Mouse (Mus musculus) forebrain, postnatal 0 days (tissue): ENCODE data around the gene Auh. TPM values are rescaled to one million over a fixed set of nuclear protein-coding genes. Genes with fewer than 3 reads are reported as not detected.

Source experiments
- ATAC-seq: fragments of 200-750 bp; cut with Nextera tagmentation; 2 replicates; pipeline ENCODE4 v1.8.0; 2017; ENCODE audit warnings: mild to moderate bottlenecking, moderate library complexity
- DNase-seq: peaks from one replicate; pipeline ENCODE4 v3.0.0-alpha.2; 2015
- H3K27ac ChIP-seq: fragments of 300-500 bp; sonication (generic); 2 replicates; pipeline ENCODE4 v1.5.1; 2014; ENCODE audit warnings: low read depth, mild to moderate bottlenecking, antibody characterized with exemption, low read length, moderate library complexity, mixed read lengths
- H3K27me3 ChIP-seq: fragments of 300-500 bp; sonication (generic); 2 replicates; pipeline ENCODE4 v1.6.1; 2014; ENCODE audit warnings: mild to moderate bottlenecking, low read length, mixed read lengths; ENCODE audit not compliant: insufficient read depth
- H3K36me3 ChIP-seq: fragments of 300-500 bp; sonication (generic); 2 replicates; pipeline ENCODE4 v1.6.1; 2014; ENCODE audit warnings: mild to moderate bottlenecking, moderate library complexity; ENCODE audit not compliant: insufficient read depth
- H3K4me1 ChIP-seq: fragments of 300-500 bp; sonication (generic); 2 replicates; pipeline ENCODE4 v1.6.1; 2014; ENCODE audit warnings: antibody characterized with exemption; ENCODE audit not compliant: insufficient read depth
- H3K4me2 ChIP-seq: fragments of 300-500 bp; sonication (generic); 2 replicates; pipeline ENCODE4 v1.6.1; 2014; ENCODE audit warnings: low read depth, mild to moderate bottlenecking, moderate library complexity
- H3K4me3 ChIP-seq: fragments of 300-500 bp; sonication (generic); 2 replicates; pipeline ENCODE4 v1.5.1; 2014; ENCODE audit warnings: low read depth, low read length, mixed read lengths
- H3K9ac ChIP-seq: fragments of 300-500 bp; sonication (generic); 2 replicates; pipeline ENCODE4 v1.6.1; 2014; ENCODE audit warnings: mild to moderate bottlenecking
- H3K9me3 ChIP-seq: fragments of 300-500 bp; sonication (generic); 2 replicates; pipeline ENCODE4 v1.6.1; 2016; ENCODE audit warnings: low read length
- CTCF ChIP-seq: sonication (generic); IDR thresholded peaks from 2 replicates; pipeline ENCODE4 v1.5.1; 2016; ENCODE audit warnings: antibody characterized with exemption, control low read depth, low read depth
- WGBS: fragments of 180-500 bp; shearing (Covaris S2); extraction: QIAGEN DNeasy Blood & Tissue Kit; methylation state at CpG from one replicate; pipeline ENCODE4 v1.1.7; 2014; 5-methylcytosine and 5-hydroxymethylcytosine counted together
- polyA plus RNA-seq: library from polyadenylated mRNA; unstranded; fragments of >200 nt; fragmentation: Nextera tagmentation; extraction: Ambion mirVana; gene quantifications from 2 replicates; pipeline ENCODE4 v1.2.1, GENCODE M21; 2015
- total RNA-seq: library from RNA; depleted of rRNA; stranded (reverse); fragments of >200 nt; gene quantifications from 2 replicates; pipeline ENCODE4 v1.2.3, GENCODE M21; 2014

The Auh gene
- total and polyA plus RNA-seq, 2 experiments from 2014 or later = 50.3 to 58.7 TPM

- Histone ChIP-seq H3K27ac (peak overlapping the region; percentile 60), H3K4me3 (no peak overlapping the region), H3K9ac (no peak overlapping the region), H3K9me3 (no peaks in the 10 kb centered on the region), H3K4me2 (no peak overlapping the region), H3K4me1 (peaks cover 23% of the 10 kb centered on the region), H3K36me3 (no peaks in the 10 kb centered on the region), H3K27me3 (no peaks in the 10 kb centered on the region)
- WGBS = 38% methylated on average over 6 of the region's 6 CpGs
- peak; percentile 85 for ATAC-seq
- TF ChIP-seq CTCF = no peak
- DNase-seq = peak; percentile 80
Observed at GRCm38 (mm10) chr13:52817991-52818491, 111.4 kb downstream of the Auh start.

- no peak for TF ChIP-seq CTCF
- ATAC-seq = no peak
- Histone ChIP-seq H3K27ac (no peak overlapping the region), H3K9me3 (no peaks in the 10 kb centered on the region), H3K36me3 (no peaks in the 10 kb centered on the region), H3K4me3 (no peak overlapping the region), H3K4me1 (peaks cover 11% of the 10 kb centered on the region), H3K9ac (no peak overlapping the region), H3K27me3 (no peaks in the 10 kb centered on the region), H3K4me2 (no peak overlapping the region)
- 89% methylated on average over 3 of the region's 3 CpGs for WGBS
- no peak for DNase-seq
Observed at GRCm38 (mm10) chr13:52813750-52814149, 115.7 kb downstream of the Auh start.

DNA sequence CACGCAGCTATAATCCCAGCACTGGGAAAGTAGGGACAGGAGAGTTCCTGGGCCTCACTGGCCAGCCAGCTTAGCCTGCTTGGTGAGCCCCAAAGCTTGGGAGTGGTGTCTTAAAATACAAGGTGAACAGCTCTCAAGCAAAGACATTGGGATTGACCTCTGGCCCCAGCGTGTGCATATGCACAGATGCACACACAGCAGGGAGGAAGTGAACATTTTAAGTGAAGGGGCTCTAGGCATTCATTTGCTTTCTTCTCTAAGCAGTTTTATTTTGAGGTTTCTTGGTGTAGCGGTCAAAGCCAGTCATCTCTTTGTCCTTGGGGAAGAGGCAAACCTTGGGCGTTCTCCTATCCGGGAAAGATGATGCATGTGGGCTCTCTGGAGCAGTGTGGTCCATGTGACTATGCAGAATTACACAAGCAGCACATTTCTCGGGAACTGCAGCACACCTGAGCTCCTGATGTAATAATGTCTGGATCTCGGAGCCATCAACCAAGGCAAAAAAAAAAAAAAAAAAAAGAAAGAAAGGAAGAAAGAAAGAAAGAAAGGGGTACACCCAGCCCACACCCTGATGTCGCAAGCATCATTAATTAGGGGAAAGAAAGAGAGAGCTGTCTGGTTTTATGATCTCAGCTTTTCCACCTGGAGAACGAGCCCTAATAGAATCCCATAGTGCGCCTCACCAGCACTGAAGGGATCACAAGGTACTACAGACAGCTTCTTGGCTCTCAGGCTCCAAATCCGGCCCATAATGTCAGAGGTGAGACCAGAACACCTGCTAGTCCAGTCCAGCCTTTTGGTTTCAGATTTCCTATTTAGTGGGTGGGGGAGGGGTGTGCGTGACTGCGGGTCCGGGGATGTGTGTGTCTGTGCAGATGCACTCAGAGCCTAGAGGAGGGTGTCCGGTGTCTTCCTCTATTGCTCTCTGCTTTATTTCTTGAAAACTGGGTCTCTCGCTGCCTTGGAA is 116.6 kb downstream of the Auh start:
- no peak for DNase-seq
- H3K27me3 ChIP-seq = no peaks in the 10 kb centered on the region
- 75% methylated on average over 16 of the region's 16 CpGs for WGBS
- no peaks in the 10 kb centered on the region for H3K36me3 ChIP-seq
- H3K9ac ChIP-seq = no peak overlapping the region
- no peaks in the 10 kb centered on the region for H3K9me3 ChIP-seq
- no peak overlapping the region for H3K4me3 ChIP-seq
- peaks cover 5% of the 10 kb centered on the region; the same call in 1 of the 2 replicates for H3K4me1 ChIP-seq
- TF ChIP-seq CTCF = no peak
- H3K4me2 ChIP-seq = no peak overlapping the region
- no peak for ATAC-seq
- no peak overlapping the region for H3K27ac ChIP-seq

GRCm38 (mm10) chr13:52807722-52808121 is 121.8 kb downstream of the Auh start:
- Histone ChIP-seq H3K4me2 (no peak overlapping the region), H3K4me1 (peaks cover 8% of the 10 kb centered on the region; the same call in 1 of the 2 replicates), H3K27me3 (no peaks in the 10 kb centered on the region), H3K27ac (no peak overlapping the region), H3K36me3 (no peaks in the 10 kb centered on the region), H3K9ac (no peak overlapping the region), H3K9me3 (no peaks in the 10 kb centered on the region), H3K4me3 (no peak overlapping the region)
- TF ChIP-seq CTCF = no peak
- DNase-seq (no peak), ATAC-seq (no peak)
- 93% methylated on average over 11 of the region's 11 CpGs for WGBS

DNA sequence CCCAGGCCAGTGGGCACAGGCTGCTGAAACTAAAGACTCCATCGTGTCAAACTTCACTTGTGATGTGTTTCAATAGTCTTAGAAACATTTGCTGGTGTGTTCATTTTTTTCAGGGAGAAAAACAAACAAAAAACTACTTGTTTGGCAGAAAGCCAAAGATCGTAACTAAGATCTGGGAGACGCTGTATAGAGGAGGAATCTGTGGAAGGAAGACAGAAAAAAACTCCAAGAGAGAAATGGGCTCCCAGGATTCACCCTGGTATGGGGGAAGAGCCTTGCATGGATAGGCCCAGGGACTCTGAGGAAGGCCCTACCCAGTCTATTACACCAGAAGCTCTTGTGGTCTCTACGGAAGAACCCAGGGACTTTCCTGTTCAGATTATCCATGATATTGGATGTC is 123.5 kb downstream of the Auh start:
- Histone ChIP-seq H3K27me3 (no peaks in the 10 kb centered on the region), H3K4me1 (peaks cover 8% of the 10 kb centered on the region; the same call in 1 of the 2 replicates), H3K4me3 (no peak overlapping the region), H3K9me3 (no peaks in the 10 kb centered on the region), H3K4me2 (no peak overlapping the region), H3K36me3 (no peaks in the 10 kb centered on the region), H3K27ac (no peak overlapping the region), H3K9ac (no peak overlapping the region)
- WGBS = 25% methylated on average over 4 of the region's 4 CpGs
- ATAC-seq (no peak), DNase-seq (peak; percentile 34)
- TF ChIP-seq CTCF = no peak

DNA sequence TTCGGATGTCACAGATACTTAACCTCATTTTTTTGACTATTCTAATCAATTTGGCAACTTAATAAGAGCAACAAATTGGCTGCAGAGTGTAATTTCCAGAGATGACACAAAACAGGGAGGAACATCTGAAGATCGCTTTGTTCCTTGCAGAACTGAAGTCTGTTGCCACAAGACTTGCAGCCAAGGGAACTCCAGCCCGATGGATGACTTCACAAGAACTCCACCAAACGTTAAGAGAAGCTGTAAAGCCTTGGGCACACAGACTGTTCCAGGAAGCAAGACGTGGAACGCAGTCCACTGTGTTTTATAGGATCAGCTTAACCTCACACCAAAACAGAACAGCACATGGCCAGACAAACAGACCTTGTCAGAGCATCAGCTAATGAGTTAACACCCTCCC is 123.9 kb downstream of the Auh start:
- Histone ChIP-seq H3K4me3 (no peak overlapping the region), H3K4me1 (peaks cover 8% of the 10 kb centered on the region; the same call in 1 of the 2 replicates), H3K27me3 (no peaks in the 10 kb centered on the region), H3K27ac (no peak overlapping the region), H3K4me2 (no peak overlapping the region), H3K36me3 (no peaks in the 10 kb centered on the region), H3K9me3 (no peaks in the 10 kb centered on the region), H3K9ac (no peak overlapping the region)
- ATAC-seq = no peak
- DNase-seq = peak; percentile 15
- 50% methylated on average over 6 of the region's 6 CpGs for WGBS
- TF ChIP-seq CTCF = no peak

DNA sequence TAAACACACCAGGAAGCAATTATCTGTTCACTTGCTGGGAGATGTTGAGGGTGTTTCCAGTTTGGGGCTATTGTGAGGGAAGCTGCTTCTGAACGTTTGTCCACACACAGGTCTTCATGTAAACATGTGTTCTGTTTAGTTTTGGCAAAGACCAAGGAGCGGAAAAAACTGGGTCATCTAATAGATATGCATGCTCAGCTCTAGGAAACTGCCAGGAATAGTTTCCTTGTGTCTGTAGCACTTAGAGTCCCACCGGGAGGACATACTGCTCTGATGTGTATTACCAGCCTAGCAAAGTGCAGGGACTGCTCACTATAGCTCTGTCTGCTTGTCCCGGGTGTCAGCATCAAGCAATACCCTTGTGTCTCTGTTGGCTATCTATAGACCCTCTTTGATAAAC is 127.0 kb downstream of the Auh start:
- no peak overlapping the region for H3K4me2 ChIP-seq

More for the DNA sequence above, 127.0 kb downstream of the Auh start:
- Histone ChIP-seq H3K9me3 (no peaks in the 10 kb centered on the region), H3K27me3 (no peaks in the 10 kb centered on the region), H3K27ac (no peak overlapping the region), H3K4me1 (0 out of 2 replicates have a peak, but pooled peaks cover 3% of the 10 kb centered on the region), H3K9ac (no peak overlapping the region), H3K4me3 (no peak overlapping the region), H3K36me3 (no peaks in the 10 kb centered on the region)
- no peak for TF ChIP-seq CTCF
- DNase-seq (no peak), ATAC-seq (no peak)
- 70% methylated on average over 4 of the region's 4 CpGs for WGBS
